ENCODE assay signal across 11 mouse cellular contexts in the genomic region with DNA sequence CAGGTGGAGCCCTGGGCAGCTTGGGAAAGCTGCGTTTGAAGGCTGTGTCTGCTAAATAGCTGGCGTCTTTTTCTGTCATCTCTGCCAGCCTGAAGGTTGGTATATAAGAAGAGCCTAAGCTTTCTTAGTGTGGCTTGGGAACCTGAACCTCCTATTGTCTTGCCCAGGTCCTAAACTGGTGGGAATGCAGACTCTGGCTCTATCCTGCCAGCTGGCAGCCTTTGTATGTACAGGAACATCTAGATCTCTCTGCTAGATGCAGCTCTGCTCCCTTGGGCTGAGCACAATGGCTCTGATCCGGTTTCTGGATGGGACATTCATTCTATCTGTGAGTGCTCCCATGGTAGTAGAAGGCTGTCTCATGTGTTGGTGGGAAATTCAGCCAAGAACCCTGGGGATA. TPM values are rescaled to one million over a fixed set of nuclear protein-coding genes. Genes with fewer than 3 reads are reported as not detected.
A peak's percentile ranks its signal among the peaks of the same experiment; 100 is the strongest.
DNase-seq lines count a peak whose midpoint lies in the region; ATAC-seq and TF ChIP-seq lines count a peak whose summit lies in the region.
"Had no signal": no experiment of that assay in that cellular context is flagged by ENCODE, and none has a peak within 500 bp of the region (broad histone marks: within the 10 kb centered on the region; RNA-seq: fewer than 3 reads in every experiment).

No protein-coding gene starts in this region.

- no peak for ATAC-seq in embryonic facial prominence, embryonic 15.5 days (ENCODE audit: insufficient number of reproducible peaks, low FRiP score, low TSS enrichment, low read depth)
- ATAC-seq in hindbrain, embryonic 14.5 days (ENCODE audit: low FRiP score) = no peak
- no peak for ATAC-seq in midbrain, embryonic 15.5 days (replicated peaks)

- no peaks in the 10 kb centered on the region for H3K9me3 ChIP-seq in embryonic facial prominence, embryonic 15.5 days (replicated peaks)
- no peaks in the 10 kb centered on the region for H3K9me3 ChIP-seq in hindbrain, embryonic 14.5 days (ENCODE audit: control insufficient read depth, low read length)
- no peaks in the 10 kb centered on the region for H3K9me3 ChIP-seq in midbrain, embryonic 15.5 days

- peak; percentile 23 for DNase-seq in kidney, adult 2 months
- DNase-seq in kidney, postnatal 25 days = no peak
- no peak for DNase-seq in hindbrain, embryonic 14.5 days (ENCODE audit: low spot score)
- DNase-seq in cerebellum, postnatal 14 days = no peak
- no peak for DNase-seq in layer of hippocampus, postnatal 36 days
- DNase-seq in layer of hippocampus, adult 8-10 months (ENCODE audit: low spot score in 2 of 2) = no peak
- DNase-seq: gastrocnemius, postnatal 25 days; spleen, adult 18-20 months had no signal

- no peak overlapping the region for H3K9ac ChIP-seq in embryonic facial prominence, embryonic 15.5 days
- peak overlapping the region; percentile 29; the same call in 1 of the 2 replicates for H3K9ac ChIP-seq in hindbrain, embryonic 14.5 days
- peak overlapping the region; percentile 9; the same call in 1 of the 2 replicates for H3K9ac ChIP-seq in midbrain, embryonic 15.5 days

- TF ChIP-seq CTCF in kidney, adult 2 months (conservative IDR thresholded peaks at IDR 0.05; ENCODE audit: insufficient read depth, insufficient read length, low read depth, low read length) = no peak

- no peak for TF ChIP-seq POLR2A in kidney, adult 2 months (IDR thresholded peaks at IDR 0.05; ENCODE audit: low read depth, low read length)

- H3K4me3 ChIP-seq in kidney, adult 2 months (ENCODE audit: insufficient read depth, low read depth, low read length) = peak overlapping the region; percentile 30
- H3K4me3 ChIP-seq in embryonic facial prominence, embryonic 15.5 days (replicated peaks) = peak overlapping the region; percentile 49
- peak overlapping the region; percentile 39 for H3K4me3 ChIP-seq in hindbrain, embryonic 14.5 days (replicated peaks; ENCODE audit: low read length)
- peak overlapping the region; percentile 43 for H3K4me3 ChIP-seq in midbrain, embryonic 15.5 days

- peak overlapping the region; percentile 43 for H3K27ac ChIP-seq in kidney, adult 2 months (ENCODE audit: insufficient read depth, low read depth, low read length)
- peak overlapping the region; percentile 23; the same call in 1 of the 2 replicates for H3K27ac ChIP-seq in embryonic facial prominence, embryonic 15.5 days (replicated peaks)
- H3K27ac ChIP-seq in hindbrain, embryonic 14.5 days = no peak overlapping the region
- H3K27ac ChIP-seq in midbrain, embryonic 15.5 days = no peak overlapping the region
- H3K27ac ChIP-seq: macrophage had no signal

- peaks cover 41% of the 10 kb centered on the region for H3K4me1 ChIP-seq in kidney, adult 2 months (ENCODE audit: control insufficient read depth, insufficient read depth, low read length)
- peaks cover 85% of the 10 kb centered on the region for H3K4me1 ChIP-seq in embryonic facial prominence, embryonic 15.5 days
- peaks cover 50% of the 10 kb centered on the region for H3K4me1 ChIP-seq in hindbrain, embryonic 14.5 days (replicated peaks; ENCODE audit: control insufficient read depth, insufficient read depth, low read length)
- H3K4me1 ChIP-seq in midbrain, embryonic 15.5 days = peaks cover 68% of the 10 kb centered on the region

- H3K4me2 ChIP-seq in embryonic facial prominence, embryonic 15.5 days (replicated peaks) = peak overlapping the region; percentile 44
- peak overlapping the region; percentile 57 for H3K4me2 ChIP-seq in hindbrain, embryonic 14.5 days (replicated peaks)
- H3K4me2 ChIP-seq in midbrain, embryonic 15.5 days = peak overlapping the region; percentile 58

- no peaks in the 10 kb centered on the region for H3K36me3 ChIP-seq in kidney, adult 2 months (ENCODE audit: control insufficient read depth, insufficient read depth, low read length)
- no peaks in the 10 kb centered on the region for H3K36me3 ChIP-seq in embryonic facial prominence, embryonic 15.5 days
- no peaks in the 10 kb centered on the region for H3K36me3 ChIP-seq in hindbrain, embryonic 14.5 days (replicated peaks; ENCODE audit: control insufficient read depth, insufficient read depth)
- no peaks in the 10 kb centered on the region for H3K36me3 ChIP-seq in midbrain, embryonic 15.5 days (replicated peaks)

- 54% methylated on average over 3 of the region's 3 CpGs for WGBS in kidney, adult 2 months
- WGBS in embryonic facial prominence, embryonic 15.5 days = 32% methylated on average over 3 of the region's 3 CpGs
- WGBS in hindbrain, embryonic 14.5 days = 25% methylated on average over 3 of the region's 3 CpGs
- 35% methylated on average over 3 of the region's 3 CpGs for WGBS in midbrain, embryonic 15.5 days

- no peaks in the 10 kb centered on the region for H3K27me3 ChIP-seq in kidney, adult 2 months (replicated peaks; ENCODE audit: control insufficient read depth, insufficient read depth, low read length)
- H3K27me3 ChIP-seq in embryonic facial prominence, embryonic 15.5 days = peaks cover 7% of the 10 kb centered on the region; the same call in 1 of the 2 replicates
- peaks cover 6% of the 10 kb centered on the region; the same call in 1 of the 2 replicates for H3K27me3 ChIP-seq in hindbrain, embryonic 14.5 days (ENCODE audit: control insufficient read depth, insufficient read depth, low read length)
- H3K27me3 ChIP-seq in midbrain, embryonic 15.5 days (replicated peaks) = peaks cover 10% of the 10 kb centered on the region; the same call in 1 of the 2 replicates

RNA-seq across cellular contexts. Expression of a gene that starts 2.9 kb away (rescaled TPM):
- 128 and 172 TPM in 2 replicates for polyA plus RNA-seq in kidney, adult 2 months (2012; rRNA removed)
- 29.9 and 31.9 TPM in 2 replicates for polyA plus RNA-seq in embryonic facial prominence, embryonic 15.5 days (2015; fragmentation: Nextera tagmentation; extraction: Ambion mirVana)
- 10.3 and 11.1 TPM in 2 replicates for polyA plus RNA-seq in hindbrain, embryonic 14.5 days (2014; fragmentation: Nextera tagmentation; extraction: Ambion mirVana)
- polyA plus RNA-seq in midbrain, embryonic 15.5 days (2015; fragmentation: Nextera tagmentation; extraction: Ambion mirVana) = 11.3 and 11.4 TPM in 2 replicates
- 10 to 100 TPM; 16.3 to 17.0 TPM for total RNA-seq in layer of hippocampus, postnatal 36 days (2021)
- total RNA-seq in layer of hippocampus, adult 8-10 months (2022) = 10 to 100 TPM; 11.4 to 13.7 (median 12.8) TPM
- polyA plus RNA-seq: macrophage had no signal

RNA-seq across cellular contexts. Expression of a gene that starts 53.5 kb away (rescaled TPM):
- 0.05 and 0.33 TPM in 2 replicates for polyA plus RNA-seq in kidney, adult 2 months (2012; rRNA removed)
- polyA plus RNA-seq in embryonic facial prominence, embryonic 15.5 days (2015; fragmentation: Nextera tagmentation; extraction: Ambion mirVana) = 2.5 and 6.9 TPM in 2 replicates
- 0.86 and 1.8 TPM in 2 replicates for polyA plus RNA-seq in hindbrain, embryonic 14.5 days (2014; fragmentation: Nextera tagmentation; extraction: Ambion mirVana)
- 0.95 and 1.2 TPM in 2 replicates for polyA plus RNA-seq in midbrain, embryonic 15.5 days (2015; fragmentation: Nextera tagmentation; extraction: Ambion mirVana)
- 1 to 10 TPM in 1 of 2 experiments, under 1 TPM in 1; 0.63 to 1.3 TPM for total RNA-seq in layer of hippocampus, postnatal 36 days (2021)
- total RNA-seq in layer of hippocampus, adult 8-10 months (2022) = 1 to 10 TPM; 1.2 to 1.9 (median 1.3) TPM
- total RNA-seq: gastrocnemius, postnatal 25 days had no signal
- polyA plus RNA-seq: macrophage had no signal

Comparison
In these comparisons a context has a peak if more than half of its experiments do, and no peak if none do; other contexts are left out.
1. H3K27ac ChIP-seq: peak in kidney, adult 2 months (single experiment) and embryonic facial prominence, embryonic 15.5 days (single experiment); none in hindbrain, embryonic 14.5 days (single experiment) and midbrain, embryonic 15.5 days (single experiment).
2. Peak in every context shown above with its lines, with median percentiles within 50 percentile points of each other: H3K4me3 ChIP-seq and H3K4me2 ChIP-seq.